Mouse (Mus musculus) kidney, adult 18-20 months (tissue): ENCODE measurements around the gene Bbs5.
"Not testable (repeated sequence)": the region's sequence is repeated elsewhere in the genome, so short reads cannot be mapped to it uniquely, and the experiment has no call there.

Source experiments
- DNase-seq: peaks from one replicate; pipeline ENCODE4 v3.0.0; 2021

The Bbs5 gene

GRCm38 (mm10) chr2:69646726-69647490, at the start of gene Bbs5:
TSS of gene Bbs5 (plus strand) at chr2:69647171.
- DNase-seq = peak; percentile 93

GRCm38 (mm10) chr2:69603726-69604393, 43.1 kb upstream of the Bbs5 start:
- DNase-seq = peak; percentile 49

GRCm38 (mm10) chr2:69606621-69607020, 40.4 kb upstream of the Bbs5 start:
- DNase-seq = no peak

GRCm38 (mm10) chr2:69612237-69612636, 34.7 kb upstream of the Bbs5 start:
- DNase-seq = no peak

GRCm38 (mm10) chr2:69612716-69613115, 34.3 kb upstream of the Bbs5 start:
- no peak for DNase-seq

GRCm38 (mm10) chr2:69613237-69613636, 33.7 kb upstream of the Bbs5 start:
- no peak for DNase-seq

GRCm38 (mm10) chr2:69618336-69618735, 28.6 kb upstream of the Bbs5 start:
- DNase-seq = no peak

GRCm38 (mm10) chr2:69619286-69619685, 27.7 kb upstream of the Bbs5 start:
- no peak for DNase-seq

- no peak for DNase-seq
These were observed 17.8 kb upstream of the Bbs5 start for GRCm38 (mm10) chr2:69629215-69629614.

GRCm38 (mm10) chr2:69629914-69630313, 17.1 kb upstream of the Bbs5 start:
- DNase-seq = no peak

GRCm38 (mm10) chr2:69630792-69631191, 16.2 kb upstream of the Bbs5 start:
- no peak for DNase-seq

- no peak for DNase-seq
These were observed 15.5 kb upstream of the Bbs5 start for GRCm38 (mm10) chr2:69631449-69631848.

GRCm38 (mm10) chr2:69635064-69635701, 11.8 kb upstream of the Bbs5 start:
- peak; percentile 51 for DNase-seq

GRCm38 (mm10) chr2:69635807-69636206, 11.2 kb upstream of the Bbs5 start:
- peak; percentile 69 for DNase-seq

- DNase-seq = not testable (repeated sequence)
These were observed 9.0 kb upstream of the Bbs5 start for GRCm38 (mm10) chr2:69637989-69638388.

GRCm38 (mm10) chr2:69640100-69640499, 6.9 kb upstream of the Bbs5 start:
- peak; percentile 59 for DNase-seq

GRCm38 (mm10) chr2:69644968-69645617, 1.9 kb upstream of the Bbs5 start:
- no peak for DNase-seq

GRCm38 (mm10) chr2:69649716-69650115, 2.7 kb downstream of the Bbs5 start:
- no peak for DNase-seq

GRCm38 (mm10) chr2:69659326-69659725, 12.4 kb downstream of the Bbs5 start:
- DNase-seq = no peak

- no peak for DNase-seq
These were observed 17.0 kb downstream of the Bbs5 start for GRCm38 (mm10) chr2:69663827-69664476.

GRCm38 (mm10) chr2:69667656-69668055, 20.7 kb downstream of the Bbs5 start:
- no peak for DNase-seq

- DNase-seq = no peak
These were observed 21.4 kb downstream of the Bbs5 start for GRCm38 (mm10) chr2:69668414-69668813.

GRCm38 (mm10) chr2:69669853-69670252, 22.9 kb downstream of the Bbs5 start, which contains the start of gene Klhl41:
TSS of gene Klhl41 (plus strand) at chr2:69670120.
- DNase-seq = no peak
